Mouse (Mus musculus): Measurements from ENCODE around the gene Deup1. TPM values are rescaled to one million over a fixed set of nuclear protein-coding genes. Genes with fewer than 3 reads are reported as not detected.

Deup1 gene
- total RNA-seq, 1 experiment = 0.31 TPM

GRCm38 (mm10) chr9:15617061-15617460, 10.7 kb downstream of the Deup1 start:
- H3K36me3 ChIP-seq (ENCODE audit: control insufficient read depth, insufficient read depth, low read length, poor library complexity, severe bottlenecking) = no peaks in the 10 kb centered on the region
- H3K9ac ChIP-seq (ENCODE audit: insufficient read depth, low read depth, low read length, poor library complexity, severe bottlenecking) = no peak overlapping the region
- in situ Hi-C loops (cut with MboI; ENCODE audit: low sequenced_read_pairs in 2 of 2, unreplicated experiment in 2 of 2) = no loop called here
- DNase-seq (ENCODE audit: low read depth, low spot score) = no peak
- H3K4me1 ChIP-seq (ENCODE audit: control insufficient read depth in 2 of 2, insufficient read depth in 2 of 2, low read length in 2 of 2, poor library complexity in 1 of 2) = no peaks in the 10 kb centered on the region
- no peaks in the 10 kb centered on the region for H3K9me3 ChIP-seq (ENCODE audit: control insufficient read depth, insufficient read depth, low read depth, low read length)
- TF ChIP-seq ZC3H11A (IDR thresholded peaks at IDR 0.05; ENCODE audit: borderline replicate concordance, low read depth, low read length) = no peak
- no peak overlapping the region for H3K27ac ChIP-seq (ENCODE audit: insufficient read depth, low read depth, low read length, poor library complexity, severe bottlenecking)
- H3K4me3 ChIP-seq (ENCODE audit: insufficient read depth in 1 of 2, low read depth in 1 of 2, low read length in 2 of 2, poor library complexity in 1 of 2, severe bottlenecking in 1 of 2) = no peak overlapping the region

- no peak for DNase-seq (ENCODE audit: low read depth, low spot score)
- H3K27ac ChIP-seq (ENCODE audit: insufficient read depth, low read depth, low read length, poor library complexity, severe bottlenecking) = no peak overlapping the region
- H3K4me3 ChIP-seq (ENCODE audit: insufficient read depth in 1 of 2, low read depth in 1 of 2, low read length in 2 of 2, poor library complexity in 1 of 2, severe bottlenecking in 1 of 2) = no peak overlapping the region
- H3K9me3 ChIP-seq (ENCODE audit: control insufficient read depth, insufficient read depth, low read depth, low read length) = no peaks in the 10 kb centered on the region
- no peaks in the 10 kb centered on the region for H3K4me1 ChIP-seq (ENCODE audit: control insufficient read depth in 2 of 2, insufficient read depth in 2 of 2, low read length in 2 of 2, poor library complexity in 1 of 2)
- no peak overlapping the region for H3K9ac ChIP-seq (ENCODE audit: insufficient read depth, low read depth, low read length, poor library complexity, severe bottlenecking)
- TF ChIP-seq ZC3H11A (IDR thresholded peaks at IDR 0.05; ENCODE audit: borderline replicate concordance, low read depth, low read length) = no peak
- in situ Hi-C loops (cut with MboI; ENCODE audit: low sequenced_read_pairs in 2 of 2, unreplicated experiment in 2 of 2) = no loop called here
- no peaks in the 10 kb centered on the region for H3K36me3 ChIP-seq (ENCODE audit: control insufficient read depth, insufficient read depth, low read length, poor library complexity, severe bottlenecking)
Observed at GRCm38 (mm10) chr9:15616471-15616870, 11.3 kb downstream of the Deup1 start.

GRCm38 (mm10) chr9:15609280-15609930, 18.3 kb downstream of the Deup1 start:
- in situ Hi-C loops (cut with MboI; ENCODE audit: low sequenced_read_pairs in 2 of 2, unreplicated experiment in 2 of 2) = no loop called here
- Histone ChIP-seq H3K4me3 (ENCODE audit: insufficient read depth in 1 of 2, low read depth in 1 of 2, low read length in 2 of 2, poor library complexity in 1 of 2, severe bottlenecking in 1 of 2) (no peak overlapping the region), H3K9me3 (ENCODE audit: control insufficient read depth, insufficient read depth, low read depth, low read length) (no peaks in the 10 kb centered on the region), H3K36me3 (ENCODE audit: control insufficient read depth, insufficient read depth, low read length, poor library complexity, severe bottlenecking) (no peaks in the 10 kb centered on the region), H3K27ac (ENCODE audit: insufficient read depth, low read depth, low read length, poor library complexity, severe bottlenecking) (no peak overlapping the region), H3K9ac (ENCODE audit: insufficient read depth, low read depth, low read length, poor library complexity, severe bottlenecking) (no peak overlapping the region), H3K4me1 (ENCODE audit: control insufficient read depth in 2 of 2, insufficient read depth in 2 of 2, low read length in 2 of 2, poor library complexity in 1 of 2) (no peaks in the 10 kb centered on the region)
- TF ChIP-seq MAFK (IDR thresholded peaks at IDR 0.05; ENCODE audit: insufficient read depth, low read depth, low read length) (no peak), HCFC1 (IDR thresholded peaks at IDR 0.05; ENCODE audit: borderline replicate concordance, insufficient read depth, low read length) (no peak), CHD2 (IDR thresholded peaks at IDR 0.05; ENCODE audit: low read depth, low read length) (no peak), ZC3H11A (IDR thresholded peaks at IDR 0.05; ENCODE audit: borderline replicate concordance, low read depth, low read length) (no peak), ZNF384 (IDR thresholded peaks at IDR 0.05; ENCODE audit: low read depth, low read length) (no peak)
- DNase-seq (ENCODE audit: low read depth, low spot score) = peak; percentile 47

GRCm38 (mm10) chr9:15607601-15608000, 20.1 kb downstream of the Deup1 start:
- no peak for TF ChIP-seq MAFK (IDR thresholded peaks at IDR 0.05; ENCODE audit: insufficient read depth, low read depth, low read length)
- TF ChIP-seq ZC3H11A (IDR thresholded peaks at IDR 0.05; ENCODE audit: borderline replicate concordance, low read depth, low read length) = no peak
- no peak for TF ChIP-seq CHD2 (IDR thresholded peaks at IDR 0.05; ENCODE audit: low read depth, low read length)
- TF ChIP-seq HCFC1 (IDR thresholded peaks at IDR 0.05; ENCODE audit: borderline replicate concordance, insufficient read depth, low read length) = no peak
- TF ChIP-seq ZNF384 (IDR thresholded peaks at IDR 0.05; ENCODE audit: low read depth, low read length) = no peak
- no peak for DNase-seq (ENCODE audit: low read depth, low spot score)

GRCm38 (mm10) chr9:15603156-15603555, 24.6 kb downstream of the Deup1 start:
- Histone ChIP-seq H3K4me1 (ENCODE audit: control insufficient read depth in 2 of 2, insufficient read depth in 2 of 2, low read length in 2 of 2, poor library complexity in 1 of 2) (no peaks in the 10 kb centered on the region), H3K27ac (ENCODE audit: insufficient read depth, low read depth, low read length, poor library complexity, severe bottlenecking) (no peak overlapping the region), H3K4me3 (ENCODE audit: insufficient read depth in 1 of 2, low read depth in 1 of 2, low read length in 2 of 2, poor library complexity in 1 of 2, severe bottlenecking in 1 of 2) (no peak overlapping the region), H3K9me3 (ENCODE audit: control insufficient read depth, insufficient read depth, low read depth, low read length) (no peaks in the 10 kb centered on the region), H3K9ac (ENCODE audit: insufficient read depth, low read depth, low read length, poor library complexity, severe bottlenecking) (no peak overlapping the region), H3K36me3 (ENCODE audit: control insufficient read depth, insufficient read depth, low read length, poor library complexity, severe bottlenecking) (no peaks in the 10 kb centered on the region)
- no peak for TF ChIP-seq CHD2 (IDR thresholded peaks at IDR 0.05; ENCODE audit: low read depth, low read length)
- in situ Hi-C loops (cut with MboI; ENCODE audit: low sequenced_read_pairs in 2 of 2, unreplicated experiment in 2 of 2) = no loop called here
- DNase-seq (ENCODE audit: low read depth, low spot score) = no peak

More at GRCm38 (mm10) chr9:15607601-15608000, 20.1 kb downstream of the Deup1 start:
- in situ Hi-C loops (cut with MboI; ENCODE audit: low sequenced_read_pairs in 2 of 2, unreplicated experiment in 2 of 2) = no loop called here
- Histone ChIP-seq H3K36me3 (ENCODE audit: control insufficient read depth, insufficient read depth, low read length, poor library complexity, severe bottlenecking) (no peaks in the 10 kb centered on the region), H3K4me1 (ENCODE audit: control insufficient read depth in 2 of 2, insufficient read depth in 2 of 2, low read length in 2 of 2, poor library complexity in 1 of 2) (no peaks in the 10 kb centered on the region), H3K9ac (ENCODE audit: insufficient read depth, low read depth, low read length, poor library complexity, severe bottlenecking) (no peak overlapping the region), H3K4me3 (ENCODE audit: insufficient read depth in 1 of 2, low read depth in 1 of 2, low read length in 2 of 2, poor library complexity in 1 of 2, severe bottlenecking in 1 of 2) (no peak overlapping the region), H3K27ac (ENCODE audit: insufficient read depth, low read depth, low read length, poor library complexity, severe bottlenecking) (no peak overlapping the region), H3K9me3 (ENCODE audit: control insufficient read depth, insufficient read depth, low read depth, low read length) (no peaks in the 10 kb centered on the region)
